In genomic region chr5:24526190-24526888, GRCm38 (mm10) we compare ENCODE assay signal across 9 mouse cellular contexts. TPM values are rescaled to one million over a fixed set of nuclear protein-coding genes. Genes with fewer than 3 reads are reported as not detected.
DNase-seq lines count a peak whose midpoint lies in the region; ATAC-seq and TF ChIP-seq lines count a peak whose summit lies in the region.
"Had no signal": no experiment of that assay in that cellular context is flagged by ENCODE, and none has a peak within 500 bp of the region (broad histone marks: within the 10 kb centered on the region; RNA-seq: fewer than 3 reads in every experiment).

No protein-coding gene starts in this region.

- H3K4me3 ChIP-seq in gastrocnemius, adult 2 months = peak overlapping the region; percentile 69
- peak overlapping the region; percentile 39 for H3K4me3 ChIP-seq in liver, embryonic 16.5 days (ENCODE audit: low read depth, low read length)
- H3K4me3 ChIP-seq in stomach, postnatal 0 days (ENCODE audit: low read depth, low read length) = peak overlapping the region; percentile 40

- intact Hi-C loops in gastrocnemius, adult 2 months (cut with DNase I) = no loop called here
- intact Hi-C loops in gastrocnemius, postnatal 36 days (cut with DNase I) = no loop called here

- ATAC-seq in liver, embryonic 16.5 days (ENCODE audit: low read depth) = no peak
- peak; percentile 24; the same call in 1 of the 2 replicates for ATAC-seq in stomach, postnatal 0 days (ENCODE audit: low FRiP score, low TSS enrichment)

- no peak for TF ChIP-seq EP300 in stomach, postnatal 0 days (optimal IDR thresholded peaks at IDR 0.05)

- H3K9me3 ChIP-seq in liver, embryonic 16.5 days (replicated peaks; ENCODE audit: control insufficient read depth, low read length) = no peaks in the 10 kb centered on the region
- no peaks in the 10 kb centered on the region for H3K9me3 ChIP-seq in stomach, postnatal 0 days (ENCODE audit: control insufficient read depth, low read length)

- peak; percentile 48 for DNase-seq in gastrocnemius, adult 2 months
- DNase-seq in gastrocnemius, postnatal 36 days = no peak
- DNase-seq in thymus, postnatal 4 days = peak; percentile 27
- no peak for DNase-seq in thymus, postnatal 36 days
- DNase-seq in stomach, postnatal 0 days (ENCODE audit: low spot score) = no peak
- DNase-seq in urinary bladder, postnatal 36 days (ENCODE audit: low spot score in 2 of 2) = no peak
- no peak for DNase-seq in urinary bladder, adult 2 months (ENCODE audit: low spot score)

- no peak overlapping the region for H3K9ac ChIP-seq in liver, embryonic 16.5 days (ENCODE audit: low read depth, low read length)
- H3K9ac ChIP-seq in stomach, postnatal 0 days (ENCODE audit: low read length) = no peak overlapping the region

- peak overlapping the region; percentile 51 for H3K4me2 ChIP-seq in liver, embryonic 16.5 days (ENCODE audit: low read depth, low read length)
- peak overlapping the region; percentile 62 for H3K4me2 ChIP-seq in stomach, postnatal 0 days (replicated peaks; ENCODE audit: low read depth)

- H3K27me3 ChIP-seq in liver, embryonic 16.5 days (ENCODE audit: control insufficient read depth, insufficient read depth, low read depth, low read length) = peaks cover 90% of the 10 kb centered on the region
- peaks cover 28% of the 10 kb centered on the region; the same call in 1 of the 2 replicates for H3K27me3 ChIP-seq in stomach, postnatal 0 days (ENCODE audit: control insufficient read depth, insufficient read depth, low read length)

- H3K4me1 ChIP-seq in liver, embryonic 16.5 days (ENCODE audit: control insufficient read depth, low read depth, low read length) = peaks cover 6% of the 10 kb centered on the region; the same call in 1 of the 2 replicates
- H3K4me1 ChIP-seq in stomach, postnatal 0 days (replicated peaks; ENCODE audit: control insufficient read depth, insufficient read depth) = no peaks in the 10 kb centered on the region; the same call in 1 of the 2 replicates

- H3K27ac ChIP-seq in gastrocnemius, adult 2 months = no peak overlapping the region
- no peak overlapping the region for H3K27ac ChIP-seq in liver, embryonic 16.5 days (ENCODE audit: low read length)
- H3K27ac ChIP-seq in stomach, postnatal 0 days (replicated peaks) = no peak overlapping the region

- peak; percentile 12; the same call in 1 of the 2 replicates for TF ChIP-seq CTCF in gastrocnemius, adult 2 months (IDR thresholded peaks at IDR 0.05)
- no peak for TF ChIP-seq CTCF in stomach, postnatal 0 days (IDR thresholded peaks at IDR 0.05; ENCODE audit: low read depth)

- under 1% methylated on average over 76 of the region's 109 CpGs for WGBS in liver, embryonic 16.5 days (ENCODE audit: insufficient replicate concordance)
- under 1% methylated on average over 22 of the region's 109 CpGs for WGBS in stomach, postnatal 0 days

- H3K36me3 ChIP-seq in liver, embryonic 16.5 days (ENCODE audit: control insufficient read depth, insufficient read depth) = no peaks in the 10 kb centered on the region
- no peaks in the 10 kb centered on the region for H3K36me3 ChIP-seq in stomach, postnatal 0 days (ENCODE audit: control insufficient read depth, insufficient read depth, low read length)

RNA-seq across cellular contexts. Expression of gene Gbx1, which starts 0.7 kb away (rescaled TPM):
- total RNA-seq in gastrocnemius, adult 2 months (2021) = not detected
- not detected for total RNA-seq in gastrocnemius, postnatal 36 days (2021)
- polyA plus RNA-seq in liver, embryonic 16.5 days (2015; fragmentation: Nextera tagmentation; extraction: Ambion mirVana) = not detected in 2 replicates
- 0.02 TPM in 1 of 2 replicates, not detected in the other for polyA plus RNA-seq in stomach, postnatal 0 days (2015; fragmentation: Nextera tagmentation; extraction: Ambion mirVana)
- 0.01 and 0.07 TPM in 2 replicates for polyA plus RNA-seq in urinary bladder, adult 2 months (2012; rRNA removed)
- total RNA-seq: adrenal gland, postnatal 36 days had no signal

RNA-seq across cellular contexts. Expression of gene Asb10, which starts 14.4 kb away (rescaled TPM):
- 100 to 1,000 TPM; 101 to 107 TPM for total RNA-seq in gastrocnemius, adult 2 months (2021)
- total RNA-seq in gastrocnemius, postnatal 36 days (2021) = 10 to 100 TPM; 72.9 to 76.9 TPM
- 0.07 TPM in 1 of 2 replicates, not detected in the other for polyA plus RNA-seq in liver, embryonic 16.5 days (2015; fragmentation: Nextera tagmentation; extraction: Ambion mirVana)
- 0.21 and 0.25 TPM in 2 replicates for polyA plus RNA-seq in stomach, postnatal 0 days (2015; fragmentation: Nextera tagmentation; extraction: Ambion mirVana)
- polyA plus RNA-seq in urinary bladder, adult 2 months (2012; rRNA removed) = 0.45 and 0.72 TPM in 2 replicates

RNA-seq across cellular contexts. Expression of gene 4931409K22Rik, which starts 30.3 kb away (rescaled TPM):
- total RNA-seq in gastrocnemius, adult 2 months (2021) = not detected
- total RNA-seq in gastrocnemius, postnatal 36 days (2021) = not detected
- polyA plus RNA-seq in liver, embryonic 16.5 days (2015; fragmentation: Nextera tagmentation; extraction: Ambion mirVana) = not detected in 2 replicates
- 0.08 TPM in 1 of 2 replicates, not detected in the other for polyA plus RNA-seq in stomach, postnatal 0 days (2015; fragmentation: Nextera tagmentation; extraction: Ambion mirVana)
- not detected in 2 replicates for polyA plus RNA-seq in urinary bladder, adult 2 months (2012; rRNA removed)
- total RNA-seq: adrenal gland, postnatal 36 days had no signal

RNA-seq across cellular contexts. Expression of gene Abcf2, which starts 50.9 kb away (rescaled TPM):
- 100 to 1,000 TPM; 105 to 117 TPM for total RNA-seq in gastrocnemius, adult 2 months (2021)
- 100 to 1,000 TPM in 1 of 2 experiments, 10 to 100 TPM in 1; 94.7 to 104 TPM for total RNA-seq in gastrocnemius, postnatal 36 days (2021)
- 36.2 and 36.9 TPM in 2 replicates for polyA plus RNA-seq in liver, embryonic 16.5 days (2015; fragmentation: Nextera tagmentation; extraction: Ambion mirVana)
- polyA plus RNA-seq in stomach, postnatal 0 days (2015; fragmentation: Nextera tagmentation; extraction: Ambion mirVana) = 45.2 and 45.3 TPM in 2 replicates
- 44.5 and 50.0 TPM in 2 replicates for polyA plus RNA-seq in urinary bladder, adult 2 months (2012; rRNA removed)

Comparison
In these comparisons a context has a peak if more than half of its experiments do, and no peak if none do; other contexts are left out.
1. DNase-seq: peak in gastrocnemius, adult 2 months (single experiment) and thymus, postnatal 4 days (single experiment); none in gastrocnemius, postnatal 36 days (0 of 2), thymus, postnatal 36 days (0 of 2), stomach, postnatal 0 days (single experiment), urinary bladder, postnatal 36 days (0 of 2) and urinary bladder, adult 2 months (single experiment).
2. Peak in every context shown above with its lines, with median percentiles within 50 percentile points of each other: H3K4me3 ChIP-seq.